Mouse (Mus musculus): ENCODE measurements around the gene Nek1.

Nek1 gene

DNA sequence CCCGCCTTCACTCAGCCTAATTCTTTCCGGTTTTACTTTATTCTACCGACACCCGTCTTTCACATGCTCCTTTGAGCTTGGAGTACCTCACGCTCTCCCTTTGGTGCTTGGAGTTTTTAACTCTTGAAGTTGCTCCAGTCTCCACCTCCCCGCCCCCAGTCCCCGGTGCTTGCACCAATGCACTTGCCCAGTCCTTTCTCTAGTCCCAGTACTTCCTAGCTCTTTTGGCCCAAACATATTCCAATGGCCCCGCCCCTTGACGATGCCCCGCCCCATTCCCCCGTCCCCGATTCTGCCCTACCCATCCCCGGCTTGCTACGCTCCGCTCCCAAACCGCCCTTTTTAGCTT is 460 bp upstream of the Nek1 start:
- peak; percentile 92 for DNase-seq

DNA sequence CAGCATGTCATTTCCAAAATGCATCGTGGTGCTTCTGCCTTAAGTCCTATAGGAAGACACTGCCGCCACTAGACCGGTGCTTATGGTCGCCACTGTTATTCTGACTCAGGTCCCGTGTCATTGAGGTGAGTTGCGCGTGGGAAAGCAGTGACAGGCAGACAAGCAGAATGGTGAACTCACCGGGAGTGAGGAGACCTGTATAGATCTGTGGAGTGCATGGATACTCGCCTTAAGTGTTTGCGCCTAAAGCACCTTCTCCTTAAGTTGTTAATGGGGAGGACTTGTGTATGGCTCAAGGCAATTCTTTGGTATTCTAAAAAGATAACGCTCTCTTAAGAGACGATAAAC is 618 bp downstream of the Nek1 start:
- no peak for DNase-seq

DNA sequence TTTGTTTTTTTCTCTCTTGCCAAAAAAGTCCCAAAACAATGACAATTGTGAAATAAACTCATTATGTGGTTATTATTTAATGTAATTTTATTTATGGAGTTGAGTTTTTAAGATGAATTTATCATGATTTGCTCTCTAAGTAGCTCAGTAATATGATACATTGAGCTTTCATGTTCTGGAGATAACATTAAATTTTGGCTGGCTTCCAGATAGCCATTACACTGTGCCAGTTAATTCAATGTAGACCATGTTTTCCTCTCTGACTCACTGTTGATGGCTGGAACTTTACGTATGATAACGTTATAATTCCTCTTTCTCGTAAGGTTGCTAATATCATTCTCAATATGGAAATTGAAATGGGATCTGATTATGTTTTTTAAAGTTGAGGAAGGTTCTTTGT is 3.5 kb downstream of the Nek1 start:
- no peak for DNase-seq

DNA sequence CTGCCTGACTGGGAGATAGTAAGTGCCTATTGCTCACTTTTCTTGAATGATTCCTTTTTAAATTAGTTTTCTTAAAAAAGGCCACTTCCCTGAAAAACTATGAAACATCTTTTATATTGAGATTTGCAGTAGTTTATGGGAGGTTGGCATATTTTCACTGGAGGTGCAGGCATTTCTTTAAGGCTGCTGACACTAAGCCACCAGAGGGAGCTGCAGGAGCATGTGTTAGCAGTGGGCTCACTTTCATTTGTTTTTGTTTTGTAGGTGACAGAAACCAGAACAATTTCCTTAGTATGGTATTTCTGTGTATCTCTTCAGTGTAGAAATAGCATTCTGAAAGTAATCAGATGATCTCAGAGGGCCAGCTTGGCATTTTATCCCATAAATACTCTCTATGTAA is 49.0 kb downstream of the Nek1 start:
- peak; percentile 84 for DNase-seq

DNA sequence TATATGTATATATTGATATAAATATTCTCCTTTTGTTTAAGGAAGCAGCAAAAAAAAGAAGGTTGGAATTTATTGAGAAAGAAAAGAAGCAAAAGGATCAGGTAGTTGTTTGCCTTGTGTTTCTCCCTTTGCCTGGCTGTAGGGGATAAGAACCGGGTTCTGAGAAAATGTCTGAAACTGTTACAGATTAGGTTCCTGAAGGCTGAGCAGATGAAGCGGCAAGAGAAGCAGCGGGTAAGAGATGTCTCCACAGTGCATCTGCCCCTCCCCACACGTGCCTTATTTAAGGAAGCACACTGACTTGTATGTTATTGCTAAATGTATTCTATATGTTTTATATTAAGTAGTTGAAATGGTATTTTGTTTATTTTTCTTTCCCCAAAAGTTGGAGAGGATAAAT is 50.9 kb downstream of the Nek1 start:
- no peak for DNase-seq

DNA sequence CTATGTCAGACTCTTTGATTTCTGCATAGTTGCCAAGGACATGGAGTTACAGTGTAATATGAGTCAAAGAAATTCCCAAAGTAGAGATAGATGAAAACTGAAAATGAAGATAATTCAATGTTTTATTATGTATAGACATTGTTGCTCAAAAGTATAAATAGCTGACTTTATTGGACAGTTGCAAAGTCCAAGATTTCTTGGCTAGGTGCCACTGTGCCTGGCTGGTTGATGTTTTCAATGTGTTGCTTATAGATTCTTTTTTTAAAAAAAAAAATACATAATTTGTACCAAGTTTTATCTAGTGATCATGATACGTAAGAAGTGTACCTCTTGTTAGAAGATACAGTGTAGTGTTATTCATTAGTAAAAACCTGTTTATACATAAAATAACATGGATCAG is 53.8 kb downstream of the Nek1 start:
- no peak for DNase-seq

DNA sequence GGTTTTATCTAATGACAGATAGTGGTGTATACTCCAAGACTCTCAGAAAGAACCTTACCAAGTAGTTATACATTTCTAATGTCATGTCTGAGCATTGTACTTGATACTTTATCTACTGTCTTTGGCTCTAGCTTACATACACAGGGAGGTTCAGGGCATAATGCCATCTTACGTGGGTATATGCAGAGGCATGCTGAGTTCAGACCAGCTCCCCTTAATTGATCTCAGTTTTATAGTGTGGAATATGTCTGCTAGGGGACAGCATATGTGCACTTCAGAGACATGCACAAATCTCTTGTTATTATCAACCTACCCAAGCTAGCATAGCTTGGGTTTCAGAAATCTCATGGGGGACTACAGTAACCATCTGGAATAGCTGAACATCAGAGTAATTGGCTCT is 60.0 kb downstream of the Nek1 start:
- DNase-seq, result no peak

DNA sequence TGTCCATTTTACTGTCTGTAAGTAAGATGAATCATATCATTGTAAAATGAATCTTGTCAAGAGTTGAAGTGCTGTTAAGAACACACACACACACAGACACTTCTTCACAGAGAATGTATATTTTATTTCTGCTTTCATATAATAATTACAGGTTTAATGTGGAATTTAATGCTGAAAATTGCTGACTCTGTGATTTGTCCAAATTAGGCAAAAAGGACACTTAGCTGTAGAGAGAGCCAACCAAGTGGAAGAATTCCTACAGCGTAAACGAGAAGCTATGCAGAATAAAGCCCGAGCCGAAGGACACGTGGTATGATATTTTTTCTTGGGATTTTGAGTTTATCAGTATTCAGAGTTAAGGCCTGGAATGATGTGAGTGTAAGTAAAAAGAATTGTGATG is 61.3 kb downstream of the Nek1 start:
- no peak for DNase-seq

DNA sequence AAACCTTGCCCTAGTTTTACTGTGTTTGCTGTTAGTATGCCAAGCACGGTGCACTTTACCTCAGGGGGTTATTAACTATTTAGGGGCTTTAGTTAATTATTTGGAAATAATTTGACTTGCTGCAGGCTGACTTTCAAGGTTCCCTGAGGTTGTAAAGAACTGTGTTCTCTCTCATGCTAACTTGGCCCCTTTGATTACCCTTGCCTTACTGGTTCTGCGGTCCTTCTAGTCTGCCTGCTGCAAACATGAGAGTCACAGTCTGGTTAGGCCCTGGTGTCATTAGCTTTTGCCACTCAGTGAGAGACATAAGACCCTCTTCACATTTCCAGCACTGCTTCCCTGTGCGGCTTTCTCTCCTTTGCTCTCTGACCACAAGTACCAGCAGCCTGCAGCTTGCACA is 64.0 kb downstream of the Nek1 start:
- DNase-seq, result no peak

DNA sequence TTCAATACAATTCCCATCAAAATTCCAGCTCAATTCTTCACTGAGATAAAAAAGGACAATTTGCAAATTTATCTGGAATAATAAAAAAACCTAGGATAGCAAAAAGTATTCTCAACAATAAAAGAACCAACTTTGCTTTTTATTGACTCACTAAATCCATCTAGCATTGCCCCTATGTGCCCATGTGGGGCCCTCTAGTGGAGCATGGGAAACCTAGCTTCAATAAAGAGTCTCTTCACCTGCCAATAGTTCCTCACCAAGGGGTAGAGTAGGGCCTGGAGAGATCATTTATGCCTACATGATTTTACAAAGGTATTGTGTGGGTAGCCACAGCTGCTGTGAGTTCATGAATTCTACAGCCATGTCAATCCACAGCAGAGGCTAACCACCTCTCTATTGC is 66.1 kb downstream of the Nek1 start:
- DNase-seq, result no peak

DNA sequence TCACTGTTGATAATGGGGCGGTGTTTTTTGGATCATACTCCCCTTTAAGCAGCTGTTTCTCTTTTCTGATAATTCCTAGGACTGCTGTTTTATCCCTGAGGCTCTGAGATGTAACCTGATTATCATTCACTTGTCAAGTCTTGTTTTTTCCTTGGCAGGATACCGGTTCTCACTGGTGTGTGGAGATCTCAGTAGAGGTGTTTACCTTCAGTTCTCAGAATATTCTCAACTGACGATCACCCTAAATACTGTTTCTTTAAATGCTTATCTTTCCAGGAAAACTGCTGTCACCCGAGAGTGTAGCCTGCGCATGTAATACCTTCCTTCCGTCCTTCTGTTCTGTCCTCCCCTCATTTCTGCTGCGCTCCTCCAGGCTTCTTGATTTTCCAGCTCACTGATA is 67.4 kb downstream of the Nek1 start:
- no peak for DNase-seq

DNA sequence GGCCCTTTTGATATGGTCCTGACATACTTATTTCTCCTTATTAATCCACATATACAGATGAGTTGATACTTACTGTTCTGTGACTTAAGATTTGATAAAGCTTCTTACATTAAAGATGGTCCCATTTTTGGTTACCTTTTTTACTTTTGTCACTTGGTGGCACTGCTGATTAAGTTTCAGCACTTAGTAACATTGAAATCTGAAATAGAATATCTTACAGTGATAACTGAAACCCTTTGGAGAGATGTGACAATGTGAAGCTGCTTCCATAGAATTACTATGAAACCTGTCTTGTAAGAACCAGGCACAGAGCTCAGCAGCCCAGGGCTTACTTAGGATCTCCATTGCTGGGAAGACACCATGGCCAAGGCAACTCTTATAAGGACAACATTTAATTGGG is 82.1 kb downstream of the Nek1 start:
- no peak for DNase-seq

DNA sequence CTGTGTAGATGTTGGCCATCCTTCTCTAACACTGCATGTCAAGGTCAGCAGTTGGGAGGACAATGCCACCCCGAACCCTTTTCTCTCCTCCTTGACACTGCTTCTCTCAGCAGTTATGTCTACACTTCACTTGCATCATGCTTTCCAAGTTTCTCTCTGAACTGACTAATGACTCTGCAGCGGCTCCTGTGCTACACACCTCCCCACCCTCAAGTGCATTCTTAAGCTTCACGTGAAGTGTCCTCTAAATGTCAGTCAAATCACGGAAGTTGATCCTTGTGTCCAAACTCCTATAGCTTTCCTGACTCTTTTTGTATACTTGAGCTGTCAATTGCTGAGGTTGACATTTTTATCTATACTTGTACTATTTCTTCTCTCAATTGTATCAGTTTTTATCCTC is 117.5 kb downstream of the Nek1 start:
- no peak for DNase-seq

DNA sequence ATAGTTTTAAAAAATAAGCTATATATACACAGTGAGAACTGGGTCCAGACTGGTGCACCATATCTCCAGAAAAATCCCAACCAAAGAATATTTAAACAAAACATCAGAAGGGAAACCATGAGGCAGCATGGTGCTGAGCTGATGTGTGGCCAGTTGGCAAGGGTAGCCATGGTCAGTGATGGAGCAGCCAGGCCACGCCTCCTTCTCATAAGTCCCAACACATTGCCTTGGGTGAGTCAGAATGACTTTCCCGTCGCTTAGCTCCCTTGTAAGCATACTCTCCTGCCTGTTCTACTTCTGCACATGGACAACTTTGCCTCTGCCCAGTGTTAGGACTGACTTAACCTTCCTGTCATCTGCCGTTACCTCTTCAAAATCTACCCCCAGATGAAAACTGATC is 118.9 kb downstream of the Nek1 start:
- no peak for DNase-seq

DNA sequence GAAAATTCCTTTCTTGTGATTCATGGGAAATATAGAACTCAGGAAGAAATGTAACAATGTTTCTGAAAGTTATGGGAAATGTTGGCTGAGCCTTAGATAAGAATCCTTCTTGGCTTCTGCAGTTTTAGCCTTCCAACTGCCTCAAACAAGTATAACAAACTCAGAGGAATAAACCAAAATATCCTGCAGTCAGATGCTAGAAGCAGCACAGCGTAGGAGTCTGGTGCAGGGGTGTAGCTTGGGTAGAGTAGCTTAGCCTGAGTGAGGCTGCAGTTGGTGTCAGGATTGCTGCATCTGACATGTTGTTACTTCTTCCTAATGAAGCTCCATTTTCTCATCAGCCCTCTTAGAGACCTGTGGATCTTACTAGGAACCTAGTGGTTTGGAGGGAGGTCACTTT is 128.6 kb downstream of the Nek1 start:
- no peak for DNase-seq

DNA sequence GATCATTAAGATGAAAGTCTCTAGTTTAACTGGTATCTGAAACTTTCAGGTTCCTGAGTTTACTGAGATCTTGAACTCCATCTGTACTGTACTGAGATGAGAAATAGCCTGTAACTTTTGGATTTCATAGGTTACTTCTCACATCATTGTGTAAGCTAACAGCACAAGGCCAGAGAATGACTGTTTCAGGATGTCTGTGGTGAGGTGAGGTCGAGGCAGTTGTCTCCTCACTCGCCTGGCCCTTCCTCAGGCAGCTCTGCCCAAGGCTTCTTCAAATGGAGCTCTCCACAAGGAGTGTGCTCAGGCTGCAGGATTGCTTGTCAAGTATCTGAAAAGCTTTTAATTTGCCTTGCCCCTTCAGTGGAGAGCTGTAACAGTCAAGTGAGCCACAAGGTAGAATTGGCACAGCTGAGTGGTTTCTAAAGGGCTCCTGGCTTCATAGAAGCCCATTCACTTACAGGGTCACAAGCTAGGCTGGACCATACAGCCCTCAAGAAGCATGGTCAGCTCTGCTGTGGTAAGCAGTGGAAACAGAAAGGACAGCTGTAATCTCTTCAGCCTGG is 134.4 kb downstream of the Nek1 start:
- no peak for DNase-seq

DNA sequence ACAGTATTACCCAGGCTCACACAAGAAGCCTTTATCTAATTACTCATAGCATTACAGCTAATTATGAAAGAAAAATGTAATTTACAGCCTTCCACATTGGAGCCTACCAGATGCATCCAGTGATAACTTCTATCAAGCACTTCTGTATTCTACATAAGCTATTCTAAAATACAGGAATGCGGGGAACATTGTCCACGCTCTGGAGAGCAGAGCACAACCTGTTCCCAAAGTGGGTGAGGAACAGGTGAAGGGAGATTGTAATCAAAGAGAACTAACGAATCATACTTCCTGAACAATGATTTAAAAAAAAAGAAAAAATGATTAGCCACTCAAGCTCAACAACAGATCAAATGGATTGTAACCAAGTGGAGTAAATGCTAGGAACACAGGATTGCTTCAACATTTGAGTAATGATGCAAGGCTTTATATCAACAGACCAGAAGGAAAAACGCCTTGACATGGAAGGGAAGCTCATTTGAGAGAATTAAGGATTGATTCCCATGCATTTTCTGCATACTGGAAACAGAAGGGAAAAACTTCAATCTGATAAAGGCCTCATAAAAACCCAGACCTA is 139.7 kb downstream of the Nek1 start:
- no peak for DNase-seq

DNA sequence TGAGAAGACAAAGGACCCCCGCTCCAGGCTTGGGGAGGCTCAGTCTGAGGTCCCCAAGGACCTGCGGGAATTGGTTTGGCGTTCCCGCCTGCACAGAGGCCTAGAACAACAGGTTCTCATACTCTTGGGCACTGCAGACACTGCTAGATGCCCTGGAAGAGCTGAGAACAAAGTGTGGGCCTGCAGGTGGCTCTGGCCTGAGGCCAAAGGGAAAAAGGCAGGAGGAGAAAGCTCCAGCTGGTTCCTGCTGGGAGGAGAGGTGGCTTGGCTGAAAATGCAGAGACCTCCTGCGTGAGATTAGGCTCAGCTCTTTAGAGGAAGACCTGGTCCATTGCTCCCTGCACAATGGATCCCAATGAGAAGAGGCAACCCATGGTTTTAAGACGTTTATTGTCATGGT is 148.9 kb downstream of the Nek1 start:
- DNase-seq, result peak; percentile 11

DNA sequence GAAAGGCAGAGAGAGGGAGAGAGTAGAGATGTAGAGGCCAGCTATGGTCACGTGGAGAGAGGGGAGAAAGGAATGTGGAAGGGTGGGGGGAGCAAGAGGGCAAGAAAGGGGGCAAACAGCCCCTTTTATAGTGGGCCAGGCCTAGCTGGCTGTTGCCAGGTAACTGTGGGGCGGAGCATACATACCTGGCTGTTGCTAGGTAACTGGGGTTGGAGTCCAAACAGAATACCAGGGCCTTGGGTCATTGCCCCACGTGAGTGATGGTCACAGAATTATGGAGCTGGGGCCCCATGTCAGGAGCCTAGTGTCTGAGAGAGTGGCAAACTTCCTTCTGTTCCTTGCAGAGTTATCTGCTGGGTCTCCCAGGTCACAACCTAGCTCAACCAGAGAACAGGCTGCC is 149.3 kb downstream of the Nek1 start:
- DNase-seq, result peak; percentile 29

DNA sequence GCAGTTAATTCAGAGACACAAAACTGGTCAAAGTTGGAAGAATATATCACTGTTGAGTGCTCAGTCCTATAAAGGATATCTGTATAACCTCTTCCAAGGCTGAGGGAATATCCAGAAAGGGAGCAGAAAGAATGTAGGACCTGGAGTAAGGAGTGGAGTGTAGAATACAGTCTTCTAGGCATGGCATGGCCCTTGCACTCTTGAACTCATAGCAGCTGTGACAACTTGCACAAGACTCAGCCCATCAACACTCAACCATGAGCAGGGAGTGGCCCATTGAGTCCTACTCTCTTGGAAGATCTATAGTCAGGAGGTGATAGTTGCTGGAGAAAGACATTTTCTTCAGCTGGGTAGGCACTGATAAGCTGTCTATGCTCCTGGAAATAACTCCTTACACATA is 149.8 kb downstream of the Nek1 start:
- no peak for DNase-seq

DNA sequence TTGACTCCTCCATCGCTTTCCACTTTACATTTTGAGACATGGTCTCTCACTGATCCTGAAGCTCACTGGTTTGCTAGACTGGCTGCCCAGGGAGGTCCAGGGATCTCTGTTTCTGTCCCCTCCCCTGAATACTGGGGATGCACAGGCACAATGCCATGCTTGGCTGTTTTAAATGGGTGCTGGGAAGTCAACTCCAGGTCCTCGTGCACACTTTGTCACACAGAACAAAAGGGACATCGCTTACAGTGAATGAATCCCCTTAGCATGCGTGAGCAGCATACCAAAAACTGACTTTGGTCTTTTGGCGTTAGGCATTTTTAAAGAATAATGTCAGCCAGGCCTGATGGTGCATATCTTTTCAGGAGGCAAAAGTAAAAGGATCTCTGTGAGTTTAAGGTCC is 155.7 kb downstream of the Nek1 start:
- no peak for DNase-seq

DNA sequence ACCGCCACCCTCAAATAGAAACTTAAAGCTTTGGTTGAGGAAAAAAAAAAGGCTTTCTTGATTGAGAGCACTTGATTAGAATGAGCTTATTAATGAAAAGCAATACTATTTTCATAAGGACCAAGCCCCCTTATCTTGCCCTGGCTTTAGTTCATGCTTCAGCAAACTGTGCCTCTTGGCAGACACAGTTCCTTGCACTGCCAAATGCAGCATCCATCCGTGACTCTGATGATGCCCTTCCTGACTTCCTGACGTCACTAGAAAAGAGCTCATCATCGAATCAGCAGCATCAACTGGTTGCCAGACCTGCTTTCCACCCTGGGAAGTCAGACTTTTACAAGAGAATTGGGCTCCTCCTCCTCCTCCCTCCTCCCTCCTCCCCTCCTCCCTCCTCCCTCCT is 157.6 kb downstream of the Nek1 start:
- no peak for DNase-seq

DNA sequence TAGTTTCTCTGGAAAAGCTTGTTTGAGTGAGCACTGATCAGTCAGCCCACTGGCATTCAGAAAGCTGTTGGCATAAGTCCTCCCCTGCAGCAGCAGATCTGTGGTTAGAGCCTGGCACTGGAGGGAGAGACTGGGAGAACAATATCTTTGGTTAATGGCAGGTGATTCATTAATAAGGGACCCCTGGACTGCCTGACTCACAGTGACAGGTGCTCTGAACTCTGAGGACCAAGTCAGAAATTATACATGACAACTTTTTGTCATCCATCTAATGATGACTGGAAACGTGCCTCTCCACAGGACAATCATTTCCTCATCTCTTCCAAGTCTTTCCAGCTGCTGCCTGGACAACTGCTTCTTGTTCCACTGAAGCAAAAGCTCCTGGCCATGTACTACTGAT is 163.4 kb downstream of the Nek1 start:
- DNase-seq, result no peak

DNA sequence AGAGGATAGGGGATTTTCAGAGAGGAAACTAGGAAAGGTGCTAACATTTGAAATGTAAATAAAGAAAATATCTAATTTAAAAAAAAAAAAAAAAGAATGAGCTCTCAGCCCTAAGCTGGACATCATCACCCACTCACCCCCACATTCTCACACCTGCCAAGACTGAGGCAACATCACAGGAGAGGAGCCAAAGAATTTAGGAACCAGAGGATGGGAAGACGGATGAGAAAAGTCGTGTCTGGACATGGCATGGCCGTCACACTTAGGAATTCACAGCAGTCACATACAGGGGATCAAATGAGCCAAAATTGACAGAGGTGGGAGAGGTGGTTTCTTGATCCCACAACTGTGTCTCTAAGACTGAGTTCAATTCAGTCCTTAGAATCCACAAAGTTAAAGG is 165.5 kb downstream of the Nek1 start:
- DNase-seq, result no peak

DNA sequence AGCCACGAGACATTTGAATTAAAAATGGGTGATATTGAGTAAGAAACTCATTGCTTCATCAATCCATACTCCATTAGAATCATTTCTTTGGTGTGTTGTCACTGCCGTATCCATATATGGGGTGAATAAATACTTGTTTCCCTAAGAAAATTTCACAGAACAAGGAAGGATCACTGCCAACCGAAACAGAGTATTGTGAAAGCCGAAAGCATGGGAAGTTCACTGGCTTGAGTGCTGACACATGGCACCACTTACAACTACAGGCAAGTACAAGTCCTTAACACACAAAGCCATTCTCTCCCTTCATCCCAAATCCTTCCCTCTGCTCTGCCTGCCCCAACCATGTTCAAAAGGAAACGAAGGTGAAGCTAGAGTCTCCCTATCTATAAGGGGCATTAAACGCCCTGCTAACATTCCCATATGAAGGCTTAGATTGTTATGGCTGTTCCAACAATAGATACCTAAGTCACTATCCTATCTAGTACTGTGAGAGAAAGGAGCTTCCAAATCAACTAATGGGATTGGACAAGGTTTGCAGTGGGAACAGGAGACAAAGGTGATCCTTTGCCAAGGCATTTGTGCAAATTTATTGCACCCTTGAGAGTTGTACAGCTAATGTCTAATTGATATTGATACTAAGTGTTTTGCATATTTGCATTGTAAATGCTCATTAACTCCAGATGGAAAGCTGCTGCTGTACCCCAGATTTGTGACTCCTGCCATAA is 168.6 kb downstream of the Nek1 start:
- no peak for DNase-seq

Data from kidney, postnatal 10 days (tissue).